Mouse (Mus musculus): Measurements from ENCODE around the gene Gm44511. TPM values are rescaled to one million over a fixed set of nuclear protein-coding genes. Genes with fewer than 3 reads are reported as not detected.

Gm44511 gene
- not detected in 2 replicates for polyA plus RNA-seq (2015; fragmentation: Nextera tagmentation; extraction: Ambion mirVana)

DNA sequence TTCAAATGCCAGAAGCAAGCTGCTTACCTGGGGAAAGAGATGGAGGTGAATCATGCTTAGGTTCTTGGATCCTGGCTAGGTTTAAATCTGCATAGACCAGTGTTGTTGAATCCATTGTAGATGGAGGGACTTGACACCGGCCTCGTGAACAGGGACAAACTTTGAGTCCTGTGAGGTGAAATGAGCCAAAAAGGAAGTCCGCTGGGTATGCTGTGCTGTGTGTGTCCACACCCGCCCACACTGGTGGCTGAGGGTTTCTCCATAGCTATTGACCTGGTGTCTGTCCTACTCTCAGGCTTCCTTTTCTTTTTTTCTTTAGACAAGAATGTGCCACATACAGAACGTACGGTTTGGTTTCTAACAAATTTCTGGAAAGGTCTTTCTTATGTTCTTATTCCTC is at the start of gene Gm44511, which contains the start of gene Klrb1b:
TSS of gene Gm44511 (minus strand) at position 184 of the 400 bp plus-strand sequence.
TSS of gene Klrb1b (minus strand) at position 200 of the 400 bp plus-strand sequence.

DNA sequence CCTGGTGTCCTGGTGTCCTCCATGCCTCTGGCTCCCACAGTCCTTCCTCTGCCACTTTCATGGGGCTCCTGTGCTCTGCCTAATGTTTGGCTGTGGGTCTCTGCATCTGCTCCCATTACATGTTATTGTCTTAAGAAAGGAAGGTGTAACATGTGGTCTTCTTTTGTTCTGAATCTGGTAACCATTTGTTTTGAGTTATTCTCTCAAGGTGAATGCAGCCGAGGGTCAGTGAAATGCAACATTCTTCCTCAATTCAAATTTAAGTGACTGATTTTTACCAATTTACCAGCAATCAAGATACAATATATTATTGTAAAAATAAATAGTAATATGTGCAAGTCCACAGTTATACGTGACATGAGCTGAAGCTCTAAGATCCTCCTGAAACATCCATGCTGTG is 37.0 kb downstream of the Gm44511 start, which contains the start of gene Klrb1c:
TSS of gene Klrb1c (minus strand) at position 101 of the 400 bp plus-strand sequence.

Other genes starting within 250 kb of the Gm44511 start
- gene A2ml1, start 244.7 kb downstream of the Gm44511 start, polyA plus RNA-seq (2015; fragmentation: Nextera tagmentation; extraction: Ambion mirVana), result not detected in 2 replicates
- 0.29 and 0.30 TPM in 2 replicates for gene Klrb1a, start 202.8 kb downstream of the Gm44511 start, polyA plus RNA-seq (2015; fragmentation: Nextera tagmentation; extraction: Ambion mirVana)
- not detected in 2 replicates for gene Clec2h, start 163.9 kb downstream of the Gm44511 start, polyA plus RNA-seq (2015; fragmentation: Nextera tagmentation; extraction: Ambion mirVana)
- gene Klrb1, start 103.3 kb downstream of the Gm44511 start, polyA plus RNA-seq (2015; fragmentation: Nextera tagmentation; extraction: Ambion mirVana), result not detected in 2 replicates
- gene Klrb1c, start 37.1 kb downstream of the Gm44511 start, polyA plus RNA-seq (2015; fragmentation: Nextera tagmentation; extraction: Ambion mirVana), result 0.12 and 0.13 TPM in 2 replicates
- 0.06 and 0.24 TPM in 2 replicates for gene Klrb1b, start within 50 bp of the Gm44511 start, polyA plus RNA-seq (2015; fragmentation: Nextera tagmentation; extraction: Ambion mirVana)
- gene Clec2i, start 61.3 kb upstream of the Gm44511 start, polyA plus RNA-seq (2015; fragmentation: Nextera tagmentation; extraction: Ambion mirVana), result 0.22 and 0.26 TPM in 2 replicates
- 0.18 and 0.43 TPM in 2 replicates for gene BC035044, start 64.8 kb upstream of the Gm44511 start, polyA plus RNA-seq (2015; fragmentation: Nextera tagmentation; extraction: Ambion mirVana)
- 0.46 TPM in 1 of 2 replicates, not detected in the other for gene Clec2g, start 108.1 kb upstream of the Gm44511 start, polyA plus RNA-seq (2015; fragmentation: Nextera tagmentation; extraction: Ambion mirVana)
- gene Klrb1f, start 219.6 kb upstream of the Gm44511 start, polyA plus RNA-seq (2015; fragmentation: Nextera tagmentation; extraction: Ambion mirVana), result 0.30 and 0.44 TPM in 2 replicates

All from skeletal muscle tissue, postnatal 0 days (tissue).